Comparison of ENCODE assay signal across 27 mouse cellular contexts in genomic region chr14:31212499-31212898, GRCm38 (mm10). TPM values are rescaled to one million over a fixed set of nuclear protein-coding genes. Genes with fewer than 3 reads are reported as not detected.
A peak's percentile ranks its signal among the peaks of the same experiment; 100 is the strongest.
DNase-seq lines count a peak whose midpoint lies in the region; ATAC-seq and TF ChIP-seq lines count a peak whose summit lies in the region.
"Had no signal": no experiment of that assay in that cellular context is flagged by ENCODE, and none has a peak within 500 bp of the region (broad histone marks: within the 10 kb centered on the region; RNA-seq: fewer than 3 reads in every experiment).

No protein-coding gene starts in this region.

- 37% methylated on average over 3 of the region's 3 CpGs for WGBS in heart, embryonic 10.5 days
- 67% methylated on average over 3 of the region's 3 CpGs for WGBS in intestine, embryonic 15.5 days
- WGBS in intestine, embryonic 16.5 days: 62% methylated on average over 3 of the region's 3 CpGs
- WGBS in stomach, embryonic 16.5 days: 63% methylated on average over 3 of the region's 3 CpGs
- 42% methylated on average over 3 of the region's 3 CpGs for WGBS in stomach, postnatal 0 days

- TF ChIP-seq CTCF in stomach, postnatal 0 days (IDR thresholded peaks at IDR 0.05; ENCODE audit: low read depth): no peak

- H3K4me2 ChIP-seq in intestine, embryonic 15.5 days (replicated peaks): no peak overlapping the region
- no peak overlapping the region for H3K4me2 ChIP-seq in intestine, embryonic 16.5 days (ENCODE audit: low read depth, low read length)
- no peak overlapping the region for H3K4me2 ChIP-seq in stomach, embryonic 16.5 days (ENCODE audit: low read depth, low read length)
- no peak overlapping the region for H3K4me2 ChIP-seq in stomach, postnatal 0 days (replicated peaks; ENCODE audit: low read depth)
- H3K4me2 ChIP-seq: embryonic facial prominence, embryonic 12.5 days; hindbrain, embryonic 12.5 days; liver, embryonic 11.5 days had no signal

- no peak for TF ChIP-seq EP300 in stomach, postnatal 0 days (optimal IDR thresholded peaks at IDR 0.05)

- H3K4me3 ChIP-seq in heart, embryonic 10.5 days: no peak overlapping the region
- no peak overlapping the region for H3K4me3 ChIP-seq in intestine, embryonic 15.5 days (replicated peaks)
- no peak overlapping the region for H3K4me3 ChIP-seq in intestine, embryonic 16.5 days (ENCODE audit: low read length)
- no peak overlapping the region for H3K4me3 ChIP-seq in stomach, embryonic 16.5 days (replicated peaks; ENCODE audit: low read length)
- no peak overlapping the region for H3K4me3 ChIP-seq in stomach, postnatal 0 days (ENCODE audit: low read depth, low read length)
- H3K4me3 ChIP-seq: embryonic facial prominence, embryonic 12.5 days; gastrocnemius, adult 2 months; hindbrain, embryonic 12.5 days had no signal

- H3K27ac ChIP-seq in heart, embryonic 10.5 days: peak overlapping the region; percentile 62
- H3K27ac ChIP-seq in intestine, embryonic 15.5 days: 0 out of 2 replicates have a peak overlapping the region, but pooled peaks have one; percentile 17
- no peak overlapping the region for H3K27ac ChIP-seq in intestine, embryonic 16.5 days (ENCODE audit: low read length)
- H3K27ac ChIP-seq in stomach, embryonic 16.5 days (ENCODE audit: low read length): no peak overlapping the region
- no peak overlapping the region for H3K27ac ChIP-seq in stomach, postnatal 0 days (replicated peaks)
- H3K27ac ChIP-seq: embryonic facial prominence, embryonic 12.5 days; gastrocnemius, adult 2 months; hindbrain, embryonic 12.5 days had no signal

- intact Hi-C loops in heart, postnatal 10 days (cut with DNase I): no loop called here

- H3K4me1 ChIP-seq in heart, embryonic 10.5 days: peaks cover 85% of the 10 kb centered on the region
- H3K4me1 ChIP-seq in intestine, embryonic 15.5 days (replicated peaks): peaks cover 10% of the 10 kb centered on the region
- no peaks in the 10 kb centered on the region for H3K4me1 ChIP-seq in intestine, embryonic 16.5 days (ENCODE audit: control insufficient read depth, insufficient read depth, low read length)
- 0 out of 2 replicates have a peak, but pooled peaks cover under 1% of the 10 kb centered on the region for H3K4me1 ChIP-seq in stomach, embryonic 16.5 days (ENCODE audit: control insufficient read depth, insufficient read depth, low read length)
- H3K4me1 ChIP-seq in stomach, postnatal 0 days (replicated peaks; ENCODE audit: control insufficient read depth, insufficient read depth): no peaks in the 10 kb centered on the region

- H3K9me3 ChIP-seq in heart, embryonic 10.5 days: no peaks in the 10 kb centered on the region
- no peaks in the 10 kb centered on the region for H3K9me3 ChIP-seq in intestine, embryonic 15.5 days
- H3K9me3 ChIP-seq in intestine, embryonic 16.5 days (ENCODE audit: control insufficient read depth, low read length): no peaks in the 10 kb centered on the region
- no peaks in the 10 kb centered on the region for H3K9me3 ChIP-seq in stomach, embryonic 16.5 days (replicated peaks; ENCODE audit: control insufficient read depth, low read length)
- no peaks in the 10 kb centered on the region for H3K9me3 ChIP-seq in stomach, postnatal 0 days (ENCODE audit: control insufficient read depth, low read length)
- H3K9me3 ChIP-seq: embryonic facial prominence, embryonic 12.5 days; G1E; hindbrain, embryonic 12.5 days had no signal

- no peak for DNase-seq in heart, embryonic 10.5 days (ENCODE audit: low spot score)
- no peak for DNase-seq in heart, postnatal 10 days
- no peak for DNase-seq in stomach, postnatal 0 days (ENCODE audit: low spot score)
- DNase-seq: adrenal gland, postnatal 36 days; B cell, adult 2 months; cerebellum, adult 18-20 months; cerebellum, postnatal 14 days; gastrocnemius, adult 2 months; kidney, adult 18-20 months; kidney, postnatal 10 days; left cerebral cortex, postnatal 4 days; lung, adult 18-20 months; right cerebral cortex, adult 18-20 months; right cerebral cortex, postnatal 4 days; thymus, adult 18-20 months; thymus, postnatal 36 days had no signal

- H3K9ac ChIP-seq in intestine, embryonic 15.5 days: no peak overlapping the region
- H3K9ac ChIP-seq in intestine, embryonic 16.5 days (ENCODE audit: low read depth, low read length): no peak overlapping the region
- 0 out of 2 replicates have a peak overlapping the region, but pooled peaks have one; percentile 31 for H3K9ac ChIP-seq in stomach, embryonic 16.5 days (ENCODE audit: low read length)
- H3K9ac ChIP-seq in stomach, postnatal 0 days (ENCODE audit: low read length): no peak overlapping the region
- H3K9ac ChIP-seq: embryonic facial prominence, embryonic 12.5 days; hindbrain, embryonic 12.5 days had no signal

- H3K27me3 ChIP-seq in heart, embryonic 10.5 days (ENCODE audit: insufficient read depth, poor library complexity, severe bottlenecking): no peaks in the 10 kb centered on the region
- H3K27me3 ChIP-seq in intestine, embryonic 15.5 days (replicated peaks): no peaks in the 10 kb centered on the region
- no peaks in the 10 kb centered on the region for H3K27me3 ChIP-seq in intestine, embryonic 16.5 days (replicated peaks; ENCODE audit: control insufficient read depth, insufficient read depth, low read length)
- no peaks in the 10 kb centered on the region for H3K27me3 ChIP-seq in stomach, embryonic 16.5 days (ENCODE audit: control insufficient read depth, insufficient read depth, low read length)
- H3K27me3 ChIP-seq in stomach, postnatal 0 days (ENCODE audit: control insufficient read depth, insufficient read depth, low read length): no peaks in the 10 kb centered on the region
- H3K27me3 ChIP-seq: embryonic facial prominence, embryonic 12.5 days; Patski had no signal

- no peak for ATAC-seq in intestine, embryonic 15.5 days
- ATAC-seq in intestine, embryonic 16.5 days: no peak
- no peak for ATAC-seq in stomach, embryonic 16.5 days (ENCODE audit: insufficient read depth, low FRiP score)
- ATAC-seq in stomach, postnatal 0 days (ENCODE audit: low FRiP score, low TSS enrichment): no peak
- no peak for ATAC-seq in erythroid progenitor cell, adult 5-6 weeks (replicated peaks; ENCODE audit: low FRiP score, poor library complexity, severe bottlenecking)
- ATAC-seq: forebrain, embryonic 14.5 days; midbrain, embryonic 16.5 days; Patski had no signal

- H3K36me3 ChIP-seq in heart, embryonic 10.5 days: peaks cover 32% of the 10 kb centered on the region
- no peaks in the 10 kb centered on the region for H3K36me3 ChIP-seq in intestine, embryonic 15.5 days
- H3K36me3 ChIP-seq in intestine, embryonic 16.5 days (ENCODE audit: control insufficient read depth, insufficient read depth, low read length): no peaks in the 10 kb centered on the region
- no peaks in the 10 kb centered on the region for H3K36me3 ChIP-seq in stomach, embryonic 16.5 days (ENCODE audit: control insufficient read depth, insufficient read depth, low read length)
- no peaks in the 10 kb centered on the region for H3K36me3 ChIP-seq in stomach, postnatal 0 days (ENCODE audit: control insufficient read depth, insufficient read depth, low read length)
- H3K36me3 ChIP-seq: embryonic facial prominence, embryonic 12.5 days; G1E; hindbrain, embryonic 12.5 days had no signal

RNA-seq across cellular contexts. Expression of gene Nisch, which starts 4.2 kb away (rescaled TPM):
- polyA plus RNA-seq in heart, embryonic 10.5 days (2016; fragmentation: Nextera tagmentation; extraction: Ambion mirVana): 457 and 500 TPM in 2 replicates
- 100 to 1,000 TPM; 234 to 236 TPM for total RNA-seq in heart, postnatal 10 days (2021)
- 280 and 297 TPM in 2 replicates for polyA plus RNA-seq in intestine, embryonic 15.5 days (2015; fragmentation: Nextera tagmentation; extraction: Ambion mirVana)
- 217 and 228 TPM in 2 replicates for polyA plus RNA-seq in intestine, embryonic 16.5 days (2015; fragmentation: Nextera tagmentation; extraction: Ambion mirVana)
- 289 and 291 TPM in 2 replicates for polyA plus RNA-seq in stomach, embryonic 16.5 days (2015; fragmentation: Nextera tagmentation; extraction: Ambion mirVana)
- polyA plus RNA-seq in stomach, postnatal 0 days (2015; fragmentation: Nextera tagmentation; extraction: Ambion mirVana): 87.7 and 106 TPM in 2 replicates
- total RNA-seq in erythroid progenitor cell, adult 5-6 weeks (2015; ENCODE audit: low replicate concordance): 55.1 and 59.1 TPM in 2 replicates
- total RNA-seq in erythroid progenitor cell, adult 5-6 weeks (2017; ENCODE audit: low replicate concordance): 48.8 and 49.1 TPM in 2 replicates

RNA-seq across cellular contexts. Expression of gene Tnnc1, which starts 4.4 kb away (rescaled TPM):
- 1,899 and 2,942 TPM in 2 replicates for polyA plus RNA-seq in heart, embryonic 10.5 days (2016; fragmentation: Nextera tagmentation; extraction: Ambion mirVana)
- 1,000 to 10,000 TPM; 5,439 to 5,458 TPM for total RNA-seq in heart, postnatal 10 days (2021)
- 3.3 and 6.4 TPM in 2 replicates for polyA plus RNA-seq in intestine, embryonic 15.5 days (2015; fragmentation: Nextera tagmentation; extraction: Ambion mirVana)
- polyA plus RNA-seq in intestine, embryonic 16.5 days (2015; fragmentation: Nextera tagmentation; extraction: Ambion mirVana): 3.5 and 3.7 TPM in 2 replicates
- 6.3 and 46.9 TPM in 2 replicates for polyA plus RNA-seq in stomach, embryonic 16.5 days (2015; fragmentation: Nextera tagmentation; extraction: Ambion mirVana)
- 4.1 and 6.5 TPM in 2 replicates for polyA plus RNA-seq in stomach, postnatal 0 days (2015; fragmentation: Nextera tagmentation; extraction: Ambion mirVana)
- total RNA-seq in erythroid progenitor cell, adult 5-6 weeks (2015; ENCODE audit: low replicate concordance): not detected in 2 replicates
- total RNA-seq in erythroid progenitor cell, adult 5-6 weeks (2017; ENCODE audit: low replicate concordance): not detected in 2 replicates

RNA-seq across cellular contexts. Expression of gene Sema3g, which starts 5.2 kb away (rescaled TPM):
- 0.47 and 0.54 TPM in 2 replicates for polyA plus RNA-seq in heart, embryonic 10.5 days (2016; fragmentation: Nextera tagmentation; extraction: Ambion mirVana)
- 10 to 100 TPM; 15.1 to 16.9 TPM for total RNA-seq in heart, postnatal 10 days (2021)
- 0.91 and 0.96 TPM in 2 replicates for polyA plus RNA-seq in intestine, embryonic 15.5 days (2015; fragmentation: Nextera tagmentation; extraction: Ambion mirVana)
- 0.51 and 0.67 TPM in 2 replicates for polyA plus RNA-seq in intestine, embryonic 16.5 days (2015; fragmentation: Nextera tagmentation; extraction: Ambion mirVana)
- polyA plus RNA-seq in stomach, embryonic 16.5 days (2015; fragmentation: Nextera tagmentation; extraction: Ambion mirVana): 0.67 and 0.90 TPM in 2 replicates
- polyA plus RNA-seq in stomach, postnatal 0 days (2015; fragmentation: Nextera tagmentation; extraction: Ambion mirVana): 0.38 and 0.53 TPM in 2 replicates
- not detected in 2 replicates for total RNA-seq in erythroid progenitor cell, adult 5-6 weeks (2015; ENCODE audit: low replicate concordance)
- not detected in 2 replicates for total RNA-seq in erythroid progenitor cell, adult 5-6 weeks (2017; ENCODE audit: low replicate concordance)
- polyA plus RNA-seq: G1E; liver, embryonic 11.5 days had no signal

RNA-seq across cellular contexts. Expression of gene Phf7, which starts 38.6 kb away (rescaled TPM):
- polyA plus RNA-seq in heart, embryonic 10.5 days (2016; fragmentation: Nextera tagmentation; extraction: Ambion mirVana): 8.4 and 11.8 TPM in 2 replicates
- total RNA-seq in heart, postnatal 10 days (2021): 1 to 10 TPM; 5.2 to 6.0 TPM
- polyA plus RNA-seq in intestine, embryonic 15.5 days (2015; fragmentation: Nextera tagmentation; extraction: Ambion mirVana): 10.6 and 11.9 TPM in 2 replicates
- 10.5 and 10.8 TPM in 2 replicates for polyA plus RNA-seq in intestine, embryonic 16.5 days (2015; fragmentation: Nextera tagmentation; extraction: Ambion mirVana)
- polyA plus RNA-seq in stomach, embryonic 16.5 days (2015; fragmentation: Nextera tagmentation; extraction: Ambion mirVana): 9.5 and 12.7 TPM in 2 replicates
- 9.5 and 10.1 TPM in 2 replicates for polyA plus RNA-seq in stomach, postnatal 0 days (2015; fragmentation: Nextera tagmentation; extraction: Ambion mirVana)
- total RNA-seq in erythroid progenitor cell, adult 5-6 weeks (2015; ENCODE audit: low replicate concordance): 2.1 and 7.2 TPM in 2 replicates
- 3.1 and 4.4 TPM in 2 replicates for total RNA-seq in erythroid progenitor cell, adult 5-6 weeks (2017; ENCODE audit: low replicate concordance)

RNA-seq across cellular contexts. Expression of gene Bap1, which starts 38.8 kb away (rescaled TPM):
- polyA plus RNA-seq in heart, embryonic 10.5 days (2016; fragmentation: Nextera tagmentation; extraction: Ambion mirVana): 76.2 and 80.7 TPM in 2 replicates
- 10 to 100 TPM; 51.1 to 55.0 TPM for total RNA-seq in heart, postnatal 10 days (2021)
- 64.0 and 65.3 TPM in 2 replicates for polyA plus RNA-seq in intestine, embryonic 15.5 days (2015; fragmentation: Nextera tagmentation; extraction: Ambion mirVana)
- 61.8 and 63.3 TPM in 2 replicates for polyA plus RNA-seq in intestine, embryonic 16.5 days (2015; fragmentation: Nextera tagmentation; extraction: Ambion mirVana)
- 64.1 and 69.0 TPM in 2 replicates for polyA plus RNA-seq in stomach, embryonic 16.5 days (2015; fragmentation: Nextera tagmentation; extraction: Ambion mirVana)
- polyA plus RNA-seq in stomach, postnatal 0 days (2015; fragmentation: Nextera tagmentation; extraction: Ambion mirVana): 22.5 and 24.5 TPM in 2 replicates
- total RNA-seq in erythroid progenitor cell, adult 5-6 weeks (2015; ENCODE audit: low replicate concordance): 15.5 and 23.8 TPM in 2 replicates
- 42.6 and 58.7 TPM in 2 replicates for total RNA-seq in erythroid progenitor cell, adult 5-6 weeks (2017; ENCODE audit: low replicate concordance)

Comparison
In these comparisons a context has a peak if more than half of its experiments do, and no peak if none do; other contexts are left out.
1. H3K27ac ChIP-seq: peak in heart, embryonic 10.5 days (single experiment) and intestine, embryonic 15.5 days (single experiment); none in intestine, embryonic 16.5 days (single experiment), stomach, embryonic 16.5 days (single experiment) and stomach, postnatal 0 days (single experiment).
2. RNA of gene Tnnc1, which starts 4.4 kb away (polyA plus RNA-seq): 1,899 to 2,942 TPM in heart, embryonic 10.5 days; 6.3 to 46.9 TPM in stomach, embryonic 16.5 days, 3.3 to 6.4 TPM in intestine, embryonic 15.5 days, 4.1 to 6.5 TPM in stomach, postnatal 0 days and 3.5 to 3.7 TPM in intestine, embryonic 16.5 days; every median in the first group is over 10 times any median in the second.